23 mouse cellular contexts compared by ENCODE assay signal in the genomic region with DNA sequence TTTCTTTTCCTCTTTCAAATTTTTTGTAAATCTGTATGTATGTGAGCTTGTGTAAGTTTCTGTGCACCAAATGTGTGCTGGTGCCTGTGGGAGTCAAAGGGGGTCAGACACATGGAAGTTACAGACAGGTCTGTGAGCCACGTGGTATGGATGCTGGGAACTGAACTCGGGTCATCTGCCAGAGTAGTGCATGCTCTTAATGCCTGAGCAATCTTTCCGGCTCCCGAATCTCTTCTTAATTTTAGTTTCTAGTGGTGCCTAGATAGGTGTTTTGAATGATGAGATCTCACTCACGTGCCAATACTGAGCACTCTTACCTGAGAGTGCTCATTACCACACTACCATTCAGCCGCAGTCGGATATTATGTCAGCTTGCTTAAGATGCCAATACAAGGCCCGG.
A peak's percentile ranks its signal among the peaks of the same experiment; 100 is the strongest.
DNase-seq lines count a peak whose midpoint lies in the region; ATAC-seq and TF ChIP-seq lines count a peak whose summit lies in the region.
"Had no signal": no experiment of that assay in that cellular context is flagged by ENCODE, and none has a peak within 500 bp of the region (broad histone marks: within the 10 kb centered on the region; RNA-seq: fewer than 3 reads in every experiment).

No protein-coding gene starts in this region.

- in situ Hi-C loops in ES-E14 (cut with MboI; ENCODE audit: low sequenced_read_pairs in 2 of 2, unreplicated experiment in 2 of 2), result no loop called here

- no peak overlapping the region for H3K27ac ChIP-seq in ES-Bruce4 (ENCODE audit: insufficient read depth, low read length)
- H3K27ac ChIP-seq in ES-E14 (ENCODE audit: insufficient read depth, low read depth, low read length, poor library complexity, severe bottlenecking), result no peak overlapping the region
- H3K27ac ChIP-seq in embryonic facial prominence, embryonic 10.5 days (replicated peaks), result no peak overlapping the region
- no peak overlapping the region for H3K27ac ChIP-seq in forebrain, embryonic 13.5 days
- H3K27ac ChIP-seq: embryonic facial prominence, embryonic 13.5 days; embryonic facial prominence, embryonic 15.5 days; forebrain, embryonic 10.5 days; forebrain, embryonic 12.5 days; forebrain, embryonic 15.5 days had no signal

- ATAC-seq in forebrain, embryonic 13.5 days, result no peak
- ATAC-seq: forebrain, embryonic 15.5 days; forebrain, postnatal 0 days had no signal

- H3K4me2 ChIP-seq in forebrain, embryonic 13.5 days, result no peak overlapping the region
- H3K4me2 ChIP-seq: embryonic facial prominence, embryonic 13.5 days; embryonic facial prominence, embryonic 15.5 days; forebrain, embryonic 12.5 days; forebrain, embryonic 15.5 days had no signal

- H3K9ac ChIP-seq in ES-Bruce4 (ENCODE audit: low read depth, poor library complexity, severe bottlenecking), result peak overlapping the region; percentile 66; the same call in 1 of the 2 replicates
- H3K9ac ChIP-seq in ES-E14 (ENCODE audit: insufficient read depth, low read depth, low read length, poor library complexity, severe bottlenecking), result peak overlapping the region; percentile 59; the same call in 1 of the 2 replicates
- H3K9ac ChIP-seq in forebrain, embryonic 13.5 days, result no peak overlapping the region
- H3K9ac ChIP-seq: embryonic facial prominence, embryonic 13.5 days; embryonic facial prominence, embryonic 15.5 days; forebrain, embryonic 12.5 days; forebrain, embryonic 15.5 days; forebrain, postnatal 0 days had no signal

- TF ChIP-seq CTCF in E14TG2a.4 (conservative IDR thresholded peaks at IDR 0.05; ENCODE audit: low read length) (no peak), ES-Bruce4 (IDR thresholded peaks at IDR 0.05; ENCODE audit: low read depth, low read length) (no peak)

- H3K27me3 ChIP-seq in E14TG2a.4 (ENCODE audit: insufficient read depth, low read length) (no peaks in the 10 kb centered on the region), ES-Bruce4 (ENCODE audit: control insufficient read depth, insufficient read depth, low read length, poor library complexity, severe bottlenecking) (no peaks in the 10 kb centered on the region)
- H3K27me3 ChIP-seq in embryonic facial prominence, embryonic 10.5 days (replicated peaks; ENCODE audit: low read depth, poor library complexity, severe bottlenecking), result no peaks in the 10 kb centered on the region
- H3K27me3 ChIP-seq in forebrain, embryonic 13.5 days, result no peaks in the 10 kb centered on the region
- H3K27me3 ChIP-seq: embryonic facial prominence, embryonic 13.5 days; embryonic facial prominence, embryonic 15.5 days; forebrain, embryonic 15.5 days had no signal

- H3K36me3 ChIP-seq in E14TG2a.4 (ENCODE audit: insufficient read depth, low read length) (peaks cover 28% of the 10 kb centered on the region), ES-Bruce4 (ENCODE audit: control insufficient read depth, insufficient read depth, low read length, poor library complexity, severe bottlenecking) (no peaks in the 10 kb centered on the region), ES-E14 (ENCODE audit: control insufficient read depth, insufficient read depth, low read length, poor library complexity, severe bottlenecking) (peaks cover 4% of the 10 kb centered on the region; the same call in 1 of the 2 replicates)
- peaks cover 13% of the 10 kb centered on the region for H3K36me3 ChIP-seq in embryonic facial prominence, embryonic 10.5 days (replicated peaks)
- no peaks in the 10 kb centered on the region for H3K36me3 ChIP-seq in forebrain, embryonic 13.5 days (ENCODE audit: poor library complexity, severe bottlenecking)
- H3K36me3 ChIP-seq: forebrain, embryonic 12.5 days; forebrain, embryonic 15.5 days had no signal

- H3K4me3 ChIP-seq in E14TG2a.4 (replicated peaks; ENCODE audit: low read length) (peak overlapping the region; percentile 51), ES-Bruce4 (ENCODE audit: low read depth, low read length) (peak overlapping the region; percentile 0; the same call in 1 of the 2 replicates), ES-E14 (ENCODE audit: insufficient read depth in 1 of 2, low read depth in 1 of 2, low read length in 2 of 2, poor library complexity in 1 of 2, severe bottlenecking in 1 of 2) (peak overlapping the region; percentile 34 to 36)
- H3K4me3 ChIP-seq in embryonic facial prominence, embryonic 10.5 days, result no peak overlapping the region
- no peak overlapping the region for H3K4me3 ChIP-seq in forebrain, embryonic 13.5 days
- H3K4me3 ChIP-seq: embryonic facial prominence, embryonic 13.5 days; embryonic facial prominence, embryonic 15.5 days; erythroblast, embryonic 14.5 days; forebrain, embryonic 10.5 days; forebrain, embryonic 12.5 days; forebrain, embryonic 15.5 days had no signal

- peaks cover 7% of the 10 kb centered on the region for H3K4me1 ChIP-seq in E14TG2a.4 (replicated peaks; ENCODE audit: low read depth, low read length)
- no peaks in the 10 kb centered on the region for H3K4me1 ChIP-seq in ES-Bruce4 (ENCODE audit: control insufficient read depth, insufficient read depth, low read length)
- H3K4me1 ChIP-seq in ES-E14 (ENCODE audit: control insufficient read depth in 2 of 2, insufficient read depth in 2 of 2, low read length in 2 of 2, poor library complexity in 1 of 2), result no peaks in the 10 kb centered on the region
- no peaks in the 10 kb centered on the region for H3K4me1 ChIP-seq in embryonic facial prominence, embryonic 10.5 days
- no peaks in the 10 kb centered on the region for H3K4me1 ChIP-seq in forebrain, embryonic 13.5 days
- H3K4me1 ChIP-seq: embryonic facial prominence, embryonic 13.5 days; embryonic facial prominence, embryonic 15.5 days; forebrain, embryonic 10.5 days; forebrain, embryonic 12.5 days; forebrain, embryonic 15.5 days had no signal

- peak; percentile 24 for DNase-seq in ES-E14 (ENCODE audit: low read depth, low spot score)
- peak; percentile 22 for DNase-seq in WW6 (ENCODE audit: low read depth, low spot score)
- no peak for DNase-seq in embryonic facial prominence, embryonic 10.5 days (ENCODE audit: low spot score)
- no peak for DNase-seq in frontal cortex, adult 2 months (ENCODE audit: extremely low spot score in 1 of 2, low spot score in 1 of 2)
- no peak for DNase-seq in gastrocnemius, adult 18-20 months (ENCODE audit: low spot score)
- DNase-seq: adrenal gland, adult 2 months; adrenal gland, postnatal 10 days; adrenal gland, postnatal 25 days; cerebellum, adult 11 months; cerebellum, adult 18-20 months; cerebellum, adult 8-10 months; cerebellum, postnatal 10 days; cerebellum, postnatal 25 days; forebrain, postnatal 0 days had no signal

- TF ChIP-seq EP300 in ES-Bruce4 (IDR thresholded peaks at IDR 0.05; ENCODE audit: insufficient read depth, low read depth, low read length), result no peak

- no peak for TF ChIP-seq POLR2A in ES-Bruce4 (IDR thresholded peaks at IDR 0.05; ENCODE audit: insufficient read depth, low read length)

- WGBS in embryonic facial prominence, embryonic 10.5 days, result 96% methylated on average over 8 of the region's 8 CpGs
- 97% methylated on average over 8 of the region's 8 CpGs for WGBS in forebrain, embryonic 13.5 days

- no peaks in the 10 kb centered on the region for H3K9me3 ChIP-seq in E14TG2a.4 (ENCODE audit: low read length)
- no peaks in the 10 kb centered on the region for H3K9me3 ChIP-seq in ES-Bruce4 (replicated peaks; ENCODE audit: control insufficient read depth, insufficient read depth, low read length, poor library complexity, severe bottlenecking)
- no peaks in the 10 kb centered on the region for H3K9me3 ChIP-seq in ES-E14 (ENCODE audit: control insufficient read depth, insufficient read depth, low read depth, low read length)
- no peaks in the 10 kb centered on the region for H3K9me3 ChIP-seq in embryonic facial prominence, embryonic 10.5 days
- no peaks in the 10 kb centered on the region for H3K9me3 ChIP-seq in forebrain, embryonic 13.5 days (replicated peaks)
- H3K9me3 ChIP-seq: embryonic facial prominence, embryonic 13.5 days; embryonic facial prominence, embryonic 15.5 days; forebrain, embryonic 10.5 days; forebrain, embryonic 12.5 days; forebrain, embryonic 15.5 days had no signal

TF ChIP-seq in ES-E14, 5 proteins besides CTCF, POLR2A, EP300 and RAD21:
- TF ChIP-seq ZC3H11A (IDR thresholded peaks at IDR 0.05; ENCODE audit: borderline replicate concordance, low read depth, low read length) (no peak), HCFC1 (IDR thresholded peaks at IDR 0.05; ENCODE audit: borderline replicate concordance, insufficient read depth, low read length) (no peak), ZNF384 (IDR thresholded peaks at IDR 0.05; ENCODE audit: low read depth, low read length) (no peak)

Comparison
In these comparisons a context has a peak if more than half of its experiments do, and no peak if none do; other contexts are left out.
1. H3K4me3 ChIP-seq: peak in E14TG2a.4 (single experiment), ES-Bruce4 (single experiment) and ES-E14 (2 of 2); none in embryonic facial prominence, embryonic 10.5 days (single experiment) and forebrain, embryonic 13.5 days (single experiment).
2. DNase-seq: peak in ES-E14 (single experiment) and WW6 (single experiment); none in embryonic facial prominence, embryonic 10.5 days (single experiment), frontal cortex, adult 2 months (0 of 2) and gastrocnemius, adult 18-20 months (single experiment).